Mouse (Mus musculus): ENCODE measurements around the gene Flt3l. TPM values are rescaled to one million over a fixed set of nuclear protein-coding genes. Genes with fewer than 3 reads are reported as not detected.
"Not testable (repeated sequence)": the region's sequence is repeated elsewhere in the genome, so short reads cannot be mapped to it uniquely, and the experiment has no call there.

Flt3l gene
- total and polyA plus RNA-seq, 3 experiments: 5.5 to 59.1 (median 6.4) TPM

DNA sequence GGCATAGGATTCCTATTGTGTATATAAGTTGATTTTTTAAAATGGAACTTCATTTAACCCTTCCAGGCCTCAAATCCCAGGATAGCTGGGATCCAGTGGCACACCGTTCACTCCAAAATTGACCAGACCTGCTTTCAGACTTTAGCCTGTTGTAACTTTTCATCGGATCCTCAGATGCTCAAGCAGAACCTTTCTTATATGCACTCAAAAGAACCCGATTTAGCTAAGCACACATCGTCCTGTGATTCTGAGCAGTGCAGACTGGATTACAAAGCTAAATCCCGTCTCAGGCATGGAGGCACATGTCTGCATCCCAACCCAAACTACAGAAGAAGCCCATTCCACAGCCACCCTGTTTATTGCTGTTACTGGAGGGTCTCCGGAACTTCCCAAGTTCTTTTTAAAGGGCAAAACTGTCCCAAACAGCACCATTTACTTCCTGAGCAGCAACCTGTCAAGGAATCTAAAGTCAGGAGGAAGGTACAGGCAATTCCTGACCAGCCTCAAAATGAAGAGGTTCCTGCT, 8.5 kb downstream of the Flt3l start:
- H3K4me3 ChIP-seq: peak overlapping the region; percentile 92
- peaks cover 10% of the 10 kb centered on the region for H3K36me3 ChIP-seq (ENCODE audit: control insufficient read depth, insufficient read depth, low read length)
- H3K27ac ChIP-seq: peak overlapping the region; percentile 97
- H3K4me1 ChIP-seq (ENCODE audit: control insufficient read depth, insufficient read depth, low read length): peaks cover 5% of the 10 kb centered on the region
- H3K27me3 ChIP-seq (ENCODE audit: control insufficient read depth, insufficient read depth, low read length): no peaks in the 10 kb centered on the region
- TF ChIP-seq EP300 (IDR thresholded peaks at IDR 0.05; ENCODE audit: insufficient read depth, low read depth, low read length) (no peak), POLR2A (IDR thresholded peaks at IDR 0.05; ENCODE audit: insufficient read depth, low read depth, low read length) (no peak), CTCF (IDR thresholded peaks at IDR 0.05) (no peak)
- H3K79me2 ChIP-seq (replicated peaks; ENCODE audit: control insufficient read depth, insufficient read depth, low read length): no peaks in the 10 kb centered on the region; the same call in 1 of the 2 replicates
- DNase-seq: no peak
- peak overlapping the region; percentile 95 for H3K9ac ChIP-seq (ENCODE audit: low read depth, low read length)
- intact Hi-C loops (cut with DNase I): no loop called here
- WGBS: under 1% methylated on average over 6 of the region's 6 CpGs

- peak; percentile 34 for TF ChIP-seq CTCF (IDR thresholded peaks at IDR 0.05)
- TF ChIP-seq EP300 (IDR thresholded peaks at IDR 0.05; ENCODE audit: insufficient read depth, low read depth, low read length): no peak
- Histone ChIP-seq H3K27ac (peak overlapping the region; percentile 97; the same call in 1 of the 2 replicates), H3K27me3 (ENCODE audit: control insufficient read depth, insufficient read depth, low read length) (no peaks in the 10 kb centered on the region), H3K36me3 (ENCODE audit: control insufficient read depth, insufficient read depth, low read length) (peaks cover 15% of the 10 kb centered on the region), H3K79me2 (replicated peaks; ENCODE audit: control insufficient read depth, insufficient read depth, low read length) (no peaks in the 10 kb centered on the region; the same call in 1 of the 2 replicates), H3K9ac (ENCODE audit: low read depth, low read length) (peak overlapping the region; percentile 95; the same call in 1 of the 2 replicates), H3K4me1 (ENCODE audit: control insufficient read depth, insufficient read depth, low read length) (peaks cover 9% of the 10 kb centered on the region), H3K4me3 (peak overlapping the region; percentile 92)
- no peak for DNase-seq
- 25% methylated on average over 21 of the region's 21 CpGs for WGBS
- intact Hi-C loops (cut with DNase I): no loop called here
Observed at GRCm38 (mm10) chr7:45126844-45127699, 9.2 kb downstream of the Flt3l start.

GRCm38 (mm10) chr7:45126147-45126843, 9.9 kb downstream of the Flt3l start:
- TF ChIP-seq CTCF (IDR thresholded peaks at IDR 0.05) (no peak), EP300 (IDR thresholded peaks at IDR 0.05; ENCODE audit: insufficient read depth, low read depth, low read length) (no peak), POLR2A (IDR thresholded peaks at IDR 0.05; ENCODE audit: insufficient read depth, low read depth, low read length) (no peak)
- intact Hi-C loops (cut with DNase I): no loop called here
- Histone ChIP-seq H3K79me2 (replicated peaks; ENCODE audit: control insufficient read depth, insufficient read depth, low read length) (no peaks in the 10 kb centered on the region; the same call in 1 of the 2 replicates), H3K27ac (no peak overlapping the region), H3K4me3 (no peak overlapping the region), H3K9ac (ENCODE audit: low read depth, low read length) (no peak overlapping the region), H3K27me3 (ENCODE audit: control insufficient read depth, insufficient read depth, low read length) (no peaks in the 10 kb centered on the region), H3K36me3 (ENCODE audit: control insufficient read depth, insufficient read depth, low read length) (peaks cover 17% of the 10 kb centered on the region), H3K4me1 (ENCODE audit: control insufficient read depth, insufficient read depth, low read length) (peaks cover 12% of the 10 kb centered on the region)
- 75% methylated on average over 17 of the region's 17 CpGs for WGBS
- no peak for DNase-seq

GRCm38 (mm10) chr7:45125649-45126048, 10.6 kb downstream of the Flt3l start:
- H3K9ac ChIP-seq (ENCODE audit: low read depth, low read length); intact Hi-C loops (cut with DNase I); H3K4me3 ChIP-seq; H3K79me2 ChIP-seq (replicated peaks; ENCODE audit: control insufficient read depth, insufficient read depth, low read length); DNase-seq; H3K27me3 ChIP-seq (ENCODE audit: control insufficient read depth, insufficient read depth, low read length); H3K27ac ChIP-seq: not testable (repeated sequence)
- H3K4me1 ChIP-seq (ENCODE audit: control insufficient read depth, insufficient read depth, low read length): peaks cover 15% of the 10 kb centered on the region
- WGBS: 86% methylated on average over 5 of the region's 5 CpGs
- peaks cover 17% of the 10 kb centered on the region for H3K36me3 ChIP-seq (ENCODE audit: control insufficient read depth, insufficient read depth, low read length)

GRCm38 (mm10) chr7:45125144-45125600, 11.1 kb downstream of the Flt3l start:
- Histone ChIP-seq H3K36me3 (ENCODE audit: control insufficient read depth, insufficient read depth, low read length) (peaks cover 17% of the 10 kb centered on the region), H3K27me3 (ENCODE audit: control insufficient read depth, insufficient read depth, low read length) (no peaks in the 10 kb centered on the region), H3K4me1 (ENCODE audit: control insufficient read depth, insufficient read depth, low read length) (peaks cover 15% of the 10 kb centered on the region), H3K79me2 (replicated peaks; ENCODE audit: control insufficient read depth, insufficient read depth, low read length) (no peaks in the 10 kb centered on the region; the same call in 1 of the 2 replicates), H3K9ac (ENCODE audit: low read depth, low read length) (no peak overlapping the region), H3K4me3 (no peak overlapping the region), H3K27ac (no peak overlapping the region)
- intact Hi-C loops (cut with DNase I): no loop called here
- TF ChIP-seq POLR2A (IDR thresholded peaks at IDR 0.05; ENCODE audit: insufficient read depth, low read depth, low read length) (peak; percentile 32; the same call in 1 of the 2 replicates), CTCF (IDR thresholded peaks at IDR 0.05) (no peak)
- 62% methylated on average over 7 of the region's 7 CpGs for WGBS
- DNase-seq: no peak
